Mouse (Mus musculus) small intestine, adult 2 months (tissue): Measurements from ENCODE around the gene Nfkb1.

Experiments used
- CTCF ChIP-seq: fragments of 200-500 bp; IDR thresholded peaks from 2 replicates; pipeline ENCODE4 v1.5.1; 2012; ENCODE audit warnings: low read depth, mild to moderate bottlenecking, control low read depth, inconsistent platforms, low read length, moderate library complexity, mixed read lengths; ENCODE audit not compliant: insufficient replicate concordance, insufficient read length; ENCODE audit errors: extremely low read depth
- POLR2A ChIP-seq: fragments of 200-500 bp; IDR thresholded peaks from 2 replicates; pipeline ENCODE4 v1.6.1; 2012; ENCODE audit warnings: low read depth, mild to moderate bottlenecking, control low read depth, inconsistent platforms, low read length, moderate library complexity

GRCm38 (mm10) chr3:135713016-135713950 is 21.9 kb upstream of the Nfkb1 start:
- TF ChIP-seq POLR2A (no peak), CTCF (no peak)
